Mouse (Mus musculus) kidney, embryonic 16.5 days (tissue): Measurements from ENCODE around the gene Enkur. TPM values are rescaled to one million over a fixed set of nuclear protein-coding genes. Genes with fewer than 3 reads are reported as not detected.

Source experiments
- ATAC-seq: fragments of 200-750 bp; cut with Nextera tagmentation; 2 replicates; pipeline ENCODE4 v1.8.0; 2017; ENCODE audit warnings: moderate TSS enrichment; ENCODE audit not compliant: low FRiP score, low TSS enrichment
- H3K27ac ChIP-seq: fragments of 300-500 bp; sonication (generic); 2 replicates; pipeline ENCODE4 v1.5.1; 2014; ENCODE audit warnings: low read length
- H3K27me3 ChIP-seq: fragments of 300-500 bp; sonication (generic); 2 replicates; pipeline ENCODE4 v1.6.1; 2014; ENCODE audit warnings: low read length, control low read depth, mixed read lengths; ENCODE audit not compliant: insufficient read depth
- H3K36me3 ChIP-seq: fragments of 300-500 bp; sonication (generic); 2 replicates; pipeline ENCODE4 v1.6.1; 2014; ENCODE audit warnings: low read length, control low read depth, mixed read lengths; ENCODE audit not compliant: insufficient read depth
- H3K4me1 ChIP-seq: fragments of 300-500 bp; sonication (generic); 2 replicates; pipeline ENCODE4 v1.6.1; 2014; ENCODE audit warnings: low read length, control low read depth, mixed read lengths; ENCODE audit not compliant: insufficient read depth
- H3K4me2 ChIP-seq: fragments of 300-500 bp; sonication (generic); replicated peaks from 2 replicates; pipeline ENCODE4 v1.6.1; 2014; ENCODE audit warnings: low read depth, low read length
- H3K4me3 ChIP-seq: fragments of 300-500 bp; sonication (generic); 2 replicates; pipeline ENCODE4 v1.5.1; 2014; ENCODE audit warnings: mild to moderate bottlenecking, low read length
- H3K9ac ChIP-seq: fragments of 300-500 bp; sonication (generic); replicated peaks from 2 replicates; pipeline ENCODE4 v1.6.1; 2014; ENCODE audit warnings: low read length
- H3K9me3 ChIP-seq: fragments of 300-500 bp; sonication (generic); 2 replicates; pipeline ENCODE4 v1.6.1; 2016; ENCODE audit warnings: low read length, control low read depth
- WGBS: fragments of 180-500 bp; shearing (Covaris S2); extraction: QIAGEN DNeasy Blood & Tissue Kit; methylation state at CpG from one replicate; pipeline ENCODE4 v1.1.7; 2014; 5-methylcytosine and 5-hydroxymethylcytosine counted together
- polyA plus RNA-seq: library from polyadenylated mRNA; unstranded; fragments of >200 nt; fragmentation: Nextera tagmentation; extraction: Ambion mirVana; gene quantifications from 2 replicates; pipeline ENCODE4 v1.2.1, GENCODE M21; 2015

Gene Enkur
- polyA plus RNA-seq, 1 experiment from 2014 or later: 0.29 TPM

- Histone ChIP-seq H3K4me2 (no peak overlapping the region), H3K27me3 (no peaks in the 10 kb centered on the region), H3K4me3 (no peak overlapping the region), H3K36me3 (no peaks in the 10 kb centered on the region), H3K4me1 (peaks cover 4% of the 10 kb centered on the region; the same call in 1 of the 2 replicates), H3K9ac (no peak overlapping the region), H3K27ac (no peak overlapping the region), H3K9me3 (no peaks in the 10 kb centered on the region)
- ATAC-seq: no peak
- 78% methylated on average over 6 of the region's 6 CpGs for WGBS
Measured at GRCm38 (mm10) chr2:21146486-21146885, 58.7 kb downstream of the Enkur start.

- Histone ChIP-seq H3K4me2 (peak overlapping the region; percentile 91), H3K36me3 (no peaks in the 10 kb centered on the region), H3K4me3 (peak overlapping the region; percentile 50), H3K9ac (no peak overlapping the region; the same call in 1 of the 2 replicates), H3K9me3 (peaks cover 7% of the 10 kb centered on the region), H3K4me1 (peaks cover 4% of the 10 kb centered on the region; the same call in 1 of the 2 replicates), H3K27ac (no peak overlapping the region), H3K27me3 (no peaks in the 10 kb centered on the region)
- 12% methylated on average over 2 of the region's 2 CpGs for whole genome bisulfite sequencing
- no peak; the same call in 1 of the 2 replicates for ATAC-seq
Measured at GRCm38 (mm10) chr2:21142616-21143015, 62.5 kb downstream of the Enkur start.

- Histone ChIP-seq H3K4me2 (peak overlapping the region; percentile 91), H3K27ac (peak overlapping the region; percentile 31; the same call in 1 of the 2 replicates), H3K4me3 (peak overlapping the region; percentile 50), H3K36me3 (no peaks in the 10 kb centered on the region), H3K27me3 (no peaks in the 10 kb centered on the region), H3K4me1 (peaks cover 4% of the 10 kb centered on the region; the same call in 1 of the 2 replicates), H3K9me3 (peaks cover 7% of the 10 kb centered on the region), H3K9ac (peak overlapping the region; percentile 59)
- WGBS: under 1% methylated on average over 14 of the region's 15 CpGs
- peak; percentile 79 for ATAC-seq
Measured at GRCm38 (mm10) chr2:21142204-21142580, 63.0 kb downstream of the Enkur start.

- Histone ChIP-seq H3K4me3 (peak overlapping the region; percentile 50), H3K9me3 (peaks cover 7% of the 10 kb centered on the region), H3K4me2 (peak overlapping the region; percentile 91), H3K9ac (peak overlapping the region; percentile 59), H3K36me3 (no peaks in the 10 kb centered on the region), H3K4me1 (peaks cover 4% of the 10 kb centered on the region; the same call in 1 of the 2 replicates), H3K27me3 (no peaks in the 10 kb centered on the region), H3K27ac (peak overlapping the region; percentile 34)
- WGBS: under 1% methylated on average over 46 of the region's 46 CpGs
- ATAC-seq: peak; percentile 86
Measured at GRCm38 (mm10) chr2:21141520-21142203, 63.5 kb downstream of the Enkur start.

- 22% methylated on average over 7 of the region's 7 CpGs for WGBS
- H3K27me3 ChIP-seq: no peaks in the 10 kb centered on the region
- H3K4me3 ChIP-seq: peak overlapping the region; percentile 50
- H3K36me3 ChIP-seq: no peaks in the 10 kb centered on the region
- no peak overlapping the region for H3K27ac ChIP-seq
- H3K9me3 ChIP-seq: peaks cover 7% of the 10 kb centered on the region
- peak overlapping the region; percentile 91 for H3K4me2 ChIP-seq
- H3K4me1 ChIP-seq: peaks cover 4% of the 10 kb centered on the region; the same call in 1 of the 2 replicates
- peak overlapping the region; percentile 59; the same call in 1 of the 2 replicates for H3K9ac ChIP-seq
- ATAC-seq: no peak; the same call in 1 of the 2 replicates
Measured at GRCm38 (mm10) chr2:21141189-21141519, 64.0 kb downstream of the Enkur start.

Other genes with a start within 250 kb of the Enkur start
- 9.2 and 11.2 TPM in 2 replicates for gene Arhgap21, start 236.5 kb downstream of the Enkur start, polyA plus RNA-seq
- gene Thnsl1, start 359 bp upstream of the Enkur start, polyA plus RNA-seq: 7.6 and 7.9 TPM in 2 replicates
- 0.03 TPM in 1 of 2 replicates, not detected in the other for gene Gpr158, start 162.2 kb upstream of the Enkur start, polyA plus RNA-seq